Mouse (Mus musculus) urinary bladder, postnatal 25 days (tissue): ENCODE results near the gene Cpne7.
"Not testable (repeated sequence)": the region's sequence is repeated elsewhere in the genome, so short reads cannot be mapped to it uniquely, and the experiment has no call there.

Experiments
- DNase-seq: peaks from one replicate; pipeline ENCODE4 v3.0.0; 2022; ENCODE audit warnings: low spot score

Cpne7 gene

DNA sequence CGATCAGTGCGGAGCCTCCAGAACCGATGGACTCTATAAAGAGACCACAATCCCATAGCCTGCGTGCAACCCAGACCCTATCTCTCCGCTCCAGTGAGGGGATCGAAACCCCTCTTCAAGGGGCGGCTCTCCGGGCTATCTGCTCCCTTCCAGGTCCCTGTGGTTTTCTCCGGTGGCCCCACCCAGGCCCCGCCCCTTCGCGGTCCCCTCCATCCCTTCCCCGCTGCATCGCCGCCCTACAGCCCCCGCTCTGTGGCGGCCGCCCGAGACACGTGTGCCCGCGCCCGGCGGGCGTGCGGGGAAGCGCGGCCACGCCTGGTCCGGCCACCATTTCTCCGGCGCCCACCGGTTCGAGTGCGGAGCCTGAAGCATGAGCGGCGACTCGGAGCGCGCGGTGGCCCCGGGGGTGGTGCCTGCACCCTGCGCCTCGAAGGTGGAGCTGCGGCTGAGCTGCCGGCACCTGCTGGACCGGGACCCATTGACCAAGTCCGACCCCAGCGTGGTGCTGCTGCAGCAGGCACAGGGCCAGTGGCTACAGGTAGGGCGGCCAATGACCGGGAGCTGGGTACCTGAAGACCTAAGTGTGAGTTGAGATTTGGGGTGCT lies at the start of gene Cpne7:
Gene Cpne7, plus strand, starts transcription at position 248 of the 605 bp plus-strand sequence.
- no peak for DNase-seq

DNA sequence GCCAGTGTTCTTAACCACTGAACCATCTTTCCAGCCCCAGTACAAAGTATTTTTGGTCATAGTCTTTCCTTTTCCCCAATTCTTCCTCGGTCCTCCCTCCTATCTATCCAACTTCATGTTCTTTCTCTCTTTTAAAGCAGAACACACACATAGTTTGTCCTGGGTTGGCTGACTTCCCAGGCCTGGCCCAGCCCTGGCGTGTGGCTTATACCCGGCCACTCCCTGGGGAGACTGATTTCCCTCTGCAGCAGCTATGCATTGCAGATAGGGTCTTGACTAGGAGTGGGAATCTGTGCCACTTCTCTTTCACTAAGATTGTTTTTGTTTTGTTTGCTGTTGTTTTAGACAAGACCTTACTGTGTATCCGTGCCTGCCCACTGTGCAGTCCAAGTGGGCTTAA lies 46.0 kb upstream of the Cpne7 start:
- no peak for DNase-seq

DNA sequence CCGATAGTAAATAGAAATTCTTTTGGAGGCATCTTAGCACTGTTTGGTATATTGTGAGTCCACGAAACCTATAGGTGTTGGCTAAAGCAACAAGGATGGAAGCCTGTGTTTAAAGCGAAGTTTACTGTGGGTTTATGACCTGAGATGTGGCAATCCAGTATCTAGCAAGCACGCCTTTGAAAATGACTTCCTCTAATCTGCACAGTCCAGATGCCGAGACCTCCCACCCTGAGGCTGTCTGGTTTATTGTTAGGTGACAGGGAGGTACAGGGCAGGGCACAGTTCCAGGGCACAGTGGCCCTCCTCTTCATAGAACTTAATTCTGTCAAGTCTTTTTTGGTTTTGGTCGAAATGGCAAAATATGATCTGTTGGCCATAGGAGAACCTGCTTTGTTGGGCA lies 40.0 kb upstream of the Cpne7 start:
- DNase-seq: no peak

DNA sequence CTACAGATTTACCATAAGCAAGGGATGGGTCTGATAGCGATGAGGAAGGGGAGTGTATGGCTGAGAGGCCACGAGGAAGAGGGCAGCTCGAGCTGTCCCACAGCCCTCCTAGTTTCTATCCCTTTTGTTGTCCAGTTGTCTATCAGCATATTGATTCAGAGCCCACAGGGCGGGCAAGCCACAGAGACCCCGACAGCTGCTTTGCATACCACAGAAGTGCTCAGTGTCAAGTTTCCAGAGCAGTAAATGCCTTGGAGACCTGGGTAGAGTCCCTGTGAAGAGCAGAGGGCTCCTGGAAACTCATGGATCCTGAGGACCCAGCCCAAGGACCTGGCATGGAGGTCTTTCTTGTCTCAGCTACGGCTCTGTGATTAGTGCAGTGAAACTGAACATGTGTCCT lies 34.2 kb upstream of the Cpne7 start:
- no peak for DNase-seq

DNA sequence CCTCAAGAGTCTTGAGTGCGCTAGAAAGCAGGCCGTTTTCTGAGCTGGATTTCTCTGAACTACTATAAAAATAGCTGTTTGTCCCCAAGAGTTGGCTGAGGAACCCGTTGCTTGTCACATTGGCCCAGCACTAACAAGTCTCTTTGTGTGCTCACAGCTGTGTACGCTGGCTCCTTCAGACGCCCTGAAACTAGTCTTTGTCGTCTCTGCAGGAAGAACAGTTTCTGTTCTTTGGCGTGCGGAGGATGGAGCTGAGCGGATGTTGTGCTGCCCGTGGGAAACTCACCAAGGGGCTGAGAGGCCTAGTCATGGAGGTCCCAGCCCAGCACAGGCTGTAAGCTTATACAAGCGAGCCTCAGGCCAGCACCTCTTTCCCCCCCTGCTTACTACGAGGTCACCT lies 33.6 kb upstream of the Cpne7 start:
- no peak for DNase-seq

DNA sequence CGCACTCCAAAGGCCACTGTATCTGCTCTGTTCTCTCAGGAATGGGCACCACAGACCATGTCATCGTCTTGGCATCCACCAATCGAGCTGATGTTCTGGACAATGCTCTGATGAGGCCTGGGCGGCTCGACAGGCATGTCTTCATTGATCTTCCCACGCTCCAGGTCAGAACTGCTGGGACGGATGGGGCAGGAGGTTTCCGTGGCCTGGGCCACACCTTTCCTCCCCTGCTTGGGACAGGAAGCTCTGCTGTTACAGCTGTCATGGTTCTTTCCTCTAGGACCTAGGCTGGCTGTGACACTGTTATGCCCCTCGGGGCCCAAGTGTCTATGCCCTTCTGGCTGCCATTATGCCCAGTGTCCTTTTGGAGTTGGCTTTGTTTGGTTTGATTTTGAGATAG lies 29.9 kb upstream of the Cpne7 start:
- DNase-seq: no peak

DNA sequence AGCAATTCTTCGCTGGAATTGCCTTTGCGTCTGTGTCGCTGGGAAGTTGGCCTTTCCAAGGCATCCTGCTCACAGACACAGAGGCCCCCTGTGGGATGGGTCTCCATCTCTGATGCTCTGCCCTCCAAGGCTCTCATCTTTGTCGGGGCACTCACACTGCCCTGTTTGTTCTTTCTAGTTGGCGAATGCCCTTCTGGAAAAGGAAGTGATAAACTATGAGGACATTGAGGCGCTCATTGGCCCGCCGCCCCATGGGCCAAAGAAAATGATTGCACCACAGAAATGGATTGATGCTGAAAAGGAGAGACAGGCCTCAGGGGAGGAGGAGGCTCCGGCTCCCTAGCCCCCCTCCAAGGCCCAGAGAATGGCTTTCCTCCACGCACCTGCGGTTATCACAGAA lies 20.0 kb upstream of the Cpne7 start:
- no peak for DNase-seq

DNA sequence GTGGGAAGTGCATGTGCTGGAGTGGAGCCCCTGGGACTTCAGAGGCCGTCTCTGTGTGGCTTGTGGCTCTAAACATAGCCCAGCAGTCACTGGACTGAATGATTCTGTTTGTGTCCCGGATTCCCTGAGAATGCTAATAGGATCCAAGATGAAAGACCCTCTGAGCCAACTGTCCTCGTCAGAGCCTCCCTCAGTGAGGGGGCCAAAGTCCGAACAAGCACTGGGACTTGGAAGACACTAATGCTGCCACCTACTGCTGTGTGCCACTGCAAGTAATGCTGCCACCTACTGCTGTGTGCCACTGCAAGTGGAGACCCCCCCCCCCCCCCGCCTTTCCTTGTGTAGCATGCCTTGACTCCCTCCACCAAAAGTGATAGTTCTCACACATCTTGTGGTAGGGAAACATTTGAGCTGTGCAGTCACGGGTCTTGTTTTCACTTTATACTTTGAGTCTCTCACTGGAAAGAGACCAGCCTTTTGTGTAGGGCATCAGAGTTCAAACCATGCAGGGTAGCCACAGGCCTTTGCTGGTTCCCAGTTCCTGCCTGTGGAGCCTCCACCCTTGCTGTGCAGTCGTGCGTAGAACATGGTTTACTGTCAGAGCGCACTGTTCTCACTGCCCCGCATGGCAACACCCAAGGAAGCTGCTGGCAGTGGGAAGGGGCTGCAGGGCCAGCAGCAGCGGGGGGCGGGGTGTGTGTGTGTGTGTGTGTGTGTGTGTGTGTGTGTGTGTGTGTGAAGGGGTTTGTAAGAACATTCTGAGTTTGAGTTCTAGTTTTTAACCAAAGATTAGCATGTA lies 19.2 kb upstream of the Cpne7 start:
- no peak for DNase-seq

DNA sequence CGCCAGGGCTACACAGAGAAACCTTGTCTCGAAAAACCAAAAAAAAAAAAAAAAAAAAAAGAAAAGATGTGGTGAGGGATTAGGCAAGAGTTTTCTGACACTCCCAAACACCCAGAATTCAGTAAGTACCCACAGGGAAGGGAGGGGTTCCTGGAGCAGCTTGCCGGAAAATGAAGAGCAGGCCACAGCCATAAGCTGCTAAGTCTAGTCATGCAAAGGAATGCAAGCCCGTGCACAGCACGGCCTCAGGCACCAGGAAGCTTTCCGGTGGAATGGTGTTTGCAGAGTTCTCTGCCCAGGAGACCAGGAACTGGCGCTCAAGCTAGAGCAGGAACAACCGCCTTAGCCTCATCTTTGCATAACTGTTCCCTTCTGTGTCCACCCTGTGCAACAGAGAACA lies 16.9 kb upstream of the Cpne7 start:
- DNase-seq: no peak

DNA sequence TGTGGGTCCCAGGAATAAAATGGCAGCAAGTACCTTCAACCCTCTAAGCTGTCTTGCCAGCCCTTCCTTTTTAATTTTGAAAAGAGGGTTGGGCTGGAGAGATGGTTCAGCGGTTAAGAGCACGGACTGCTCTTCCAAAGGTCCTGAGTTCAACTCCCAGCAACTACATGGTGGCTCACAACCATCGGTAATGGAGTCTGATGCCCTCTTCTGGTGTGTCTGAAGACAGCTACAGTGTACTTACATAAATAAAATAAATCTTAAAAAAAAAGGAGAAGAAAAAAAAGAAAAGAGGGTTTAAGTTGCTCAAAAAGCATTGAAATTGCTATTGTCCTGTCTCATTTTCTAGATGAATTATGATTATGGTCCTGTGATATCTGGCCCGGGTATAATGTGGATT lies 15.9 kb upstream of the Cpne7 start:
- no peak for DNase-seq

DNA sequence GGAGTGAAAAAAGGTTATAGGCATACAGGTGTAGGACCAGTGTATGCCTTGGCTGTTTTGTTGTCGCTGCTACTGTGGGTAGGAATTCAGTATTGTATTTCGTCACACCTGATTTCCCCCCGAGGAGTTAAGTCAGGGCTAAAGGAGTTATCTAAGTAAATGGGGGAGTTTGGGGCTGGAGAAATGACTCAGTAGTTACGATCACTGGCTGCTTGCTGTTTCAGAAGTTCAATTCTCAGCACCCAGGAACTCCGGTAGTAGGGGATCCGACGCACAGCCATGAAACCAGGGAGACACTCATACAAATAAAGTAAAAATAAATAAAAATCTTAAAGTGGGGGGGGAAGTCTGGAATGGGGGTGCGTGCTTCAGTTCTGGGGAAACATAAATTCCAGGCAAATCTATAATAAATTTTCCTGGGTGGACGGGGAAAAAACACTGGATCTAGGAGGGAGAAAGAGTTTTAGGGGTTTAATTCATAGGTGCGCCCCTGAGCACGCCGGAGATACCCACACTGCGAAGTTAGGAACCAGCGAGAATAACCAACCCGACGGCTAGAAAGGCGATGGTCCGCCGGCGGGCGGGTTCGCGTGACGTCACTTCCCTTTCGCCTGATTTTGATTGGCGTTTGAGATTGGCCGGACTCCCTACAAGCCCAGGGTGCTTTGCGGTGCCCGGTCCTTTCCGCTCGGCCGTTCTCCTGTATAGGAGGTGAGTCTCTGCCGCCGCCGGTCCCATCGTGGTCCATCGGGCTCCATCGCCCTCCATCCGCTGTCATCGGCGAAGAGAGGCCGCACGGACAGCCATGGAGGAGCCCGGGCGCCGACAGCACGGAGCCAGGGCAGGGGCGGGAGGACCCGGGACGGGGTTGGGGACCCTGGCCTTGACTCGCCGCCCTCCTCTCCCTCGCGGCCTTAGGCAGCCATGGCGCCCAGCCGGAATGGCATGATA lies 15.2 kb upstream of the Cpne7 start, which contains the start of gene Rpl13:
Gene Rpl13, plus strand, starts transcription at position 616 of the 951 bp plus-strand sequence.
- DNase-seq: peak; percentile 94

DNA sequence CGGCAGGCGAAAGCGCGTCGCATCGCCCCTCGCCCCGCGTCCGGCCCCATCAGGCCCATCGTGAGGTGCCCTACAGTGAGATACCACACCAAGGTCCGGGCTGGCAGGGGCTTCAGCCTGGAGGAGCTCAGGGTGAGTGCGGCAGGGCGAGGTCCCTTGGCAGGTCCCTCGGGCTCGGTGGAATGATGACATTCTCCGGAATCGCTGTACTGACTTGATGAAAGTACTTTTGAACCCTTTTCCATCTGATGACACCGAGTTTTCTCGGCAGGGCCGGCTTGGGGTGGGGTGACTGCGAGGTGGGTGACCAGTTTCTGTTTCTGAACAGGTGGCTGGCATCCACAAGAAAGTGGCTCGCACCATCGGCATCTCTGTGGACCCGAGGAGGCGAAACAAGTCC lies 14.3 kb upstream of the Cpne7 start:
- DNase-seq: not testable (repeated sequence)

DNA sequence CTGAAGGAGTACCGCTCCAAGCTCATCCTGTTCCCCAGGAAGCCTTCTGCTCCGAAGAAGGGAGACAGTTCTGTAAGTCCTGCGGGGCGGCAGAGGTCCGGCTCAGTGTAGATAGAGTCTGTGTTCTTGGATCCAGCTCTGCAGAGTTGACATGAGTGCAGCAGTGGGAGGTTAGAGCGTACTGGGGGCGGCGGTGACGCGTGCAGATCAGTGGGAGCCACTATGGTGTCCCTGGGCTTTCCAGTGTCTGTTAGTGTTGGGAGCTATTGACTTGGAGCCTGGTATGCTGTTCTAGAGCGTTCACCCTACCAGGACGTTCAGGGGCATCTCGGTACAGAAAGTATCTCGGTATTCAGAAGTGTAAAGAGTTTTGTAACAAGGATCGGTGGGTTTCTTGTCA lies 13.9 kb upstream of the Cpne7 start:
- DNase-seq: no peak

DNA sequence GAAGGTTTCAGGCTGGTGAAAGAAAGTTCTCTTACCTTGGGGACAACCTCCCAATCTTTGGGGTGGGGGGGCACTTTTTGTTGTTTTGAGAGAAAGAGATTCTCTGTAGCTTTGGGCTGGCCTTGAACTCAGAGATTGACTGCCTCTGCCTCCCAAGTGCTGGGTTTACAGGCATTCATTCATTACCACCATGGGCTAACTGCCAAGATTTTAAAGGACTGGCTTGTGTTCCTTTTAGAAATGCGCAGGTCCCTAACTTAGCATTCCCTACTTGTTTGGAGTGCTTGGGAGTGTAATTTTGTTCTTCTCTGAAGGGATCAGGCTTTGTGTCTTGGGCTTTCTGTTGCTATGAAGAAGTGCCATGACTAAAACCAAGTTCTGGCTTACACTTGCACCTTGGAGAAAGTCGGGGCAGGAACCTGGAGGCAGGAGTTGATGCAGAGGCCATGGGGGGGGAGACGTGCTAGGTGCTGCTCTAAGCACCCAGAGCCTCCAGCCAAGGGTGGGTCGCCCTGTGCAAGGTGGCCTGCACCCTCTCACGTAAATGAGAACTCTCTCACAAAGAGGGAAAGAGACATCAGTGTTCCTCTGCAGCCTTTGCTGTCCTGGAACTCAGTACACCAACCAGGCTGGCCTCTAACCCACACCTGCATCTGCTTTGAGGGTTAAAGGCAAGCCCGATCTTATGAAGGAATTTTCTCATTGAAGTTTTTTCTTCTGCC lies 13.0 kb upstream of the Cpne7 start:
- no peak for DNase-seq

DNA sequence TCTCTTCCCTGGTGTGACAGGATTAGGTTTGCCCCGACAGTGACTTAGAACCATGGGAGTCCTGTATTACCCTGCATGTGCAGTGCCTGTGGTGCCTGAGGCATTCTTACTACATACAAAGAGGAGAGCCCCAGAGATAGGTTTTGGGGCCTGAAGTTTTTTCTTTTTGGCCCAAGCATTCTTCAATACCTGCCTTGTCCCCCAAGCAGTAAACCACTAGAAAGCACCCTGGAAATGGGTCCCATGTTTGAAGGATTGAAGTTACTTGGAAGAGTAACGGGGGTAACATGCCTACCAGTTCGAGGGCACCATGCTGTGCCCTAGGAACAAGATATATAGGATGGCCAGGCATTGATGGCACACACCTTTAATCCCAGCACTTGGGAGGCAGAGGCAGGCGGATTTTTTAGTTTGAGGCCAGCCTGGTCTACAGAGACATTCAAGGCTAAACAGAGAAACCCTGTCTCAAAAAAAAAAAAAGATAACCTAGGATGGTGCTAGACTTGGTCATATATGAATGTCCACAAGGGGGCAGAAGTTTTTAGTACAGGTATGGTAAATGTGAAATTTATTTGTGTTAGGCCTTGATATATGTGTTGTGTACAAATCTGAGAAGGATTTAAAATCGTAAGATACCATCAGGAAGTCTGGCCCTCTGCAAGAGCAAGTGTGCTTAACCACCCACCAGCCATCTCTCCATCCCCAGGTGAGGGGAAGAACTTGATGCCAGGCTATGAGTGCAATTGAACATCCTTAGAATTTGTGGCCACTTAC lies 11.4 kb upstream of the Cpne7 start:
- DNase-seq: no peak

DNA sequence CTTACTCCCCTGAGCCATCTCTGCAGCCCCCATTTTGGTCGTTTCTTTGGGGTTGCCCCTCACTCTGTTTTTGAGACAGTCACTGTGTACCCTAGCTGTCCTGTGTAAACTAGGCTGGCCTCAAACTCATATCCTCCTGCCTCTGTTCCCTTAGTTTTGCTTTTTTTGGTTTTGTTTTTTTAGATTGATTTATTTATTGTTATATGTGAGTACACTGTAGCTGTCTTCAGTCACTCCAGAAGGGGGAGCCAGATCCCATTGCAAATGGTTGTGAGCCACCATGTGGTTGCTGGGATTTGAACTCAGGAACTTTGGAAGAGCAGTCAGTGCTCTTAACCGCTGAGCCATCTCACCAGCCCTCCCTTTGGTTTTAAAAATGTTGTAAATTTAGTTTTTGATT lies 10.6 kb upstream of the Cpne7 start:
- no peak for DNase-seq

DNA sequence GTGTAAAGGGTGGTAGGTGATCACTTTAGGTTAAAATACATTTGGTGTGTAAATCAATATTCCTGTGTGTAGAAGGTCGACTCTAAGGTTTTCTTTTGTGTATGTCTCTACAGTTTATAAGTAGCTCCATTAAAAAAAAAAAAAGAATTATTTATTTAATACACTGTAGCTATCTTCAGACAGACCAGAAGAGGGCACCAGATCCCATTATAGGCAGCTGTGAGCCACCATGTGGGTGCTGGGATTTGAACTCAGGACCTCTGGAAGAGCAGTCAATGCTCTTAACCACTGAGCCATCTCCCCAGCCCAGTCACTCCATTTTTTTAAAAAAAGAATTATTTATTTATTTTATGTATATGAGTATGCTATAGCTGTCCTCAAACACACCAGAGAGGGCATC lies 9.2 kb upstream of the Cpne7 start:
- DNase-seq: no peak

DNA sequence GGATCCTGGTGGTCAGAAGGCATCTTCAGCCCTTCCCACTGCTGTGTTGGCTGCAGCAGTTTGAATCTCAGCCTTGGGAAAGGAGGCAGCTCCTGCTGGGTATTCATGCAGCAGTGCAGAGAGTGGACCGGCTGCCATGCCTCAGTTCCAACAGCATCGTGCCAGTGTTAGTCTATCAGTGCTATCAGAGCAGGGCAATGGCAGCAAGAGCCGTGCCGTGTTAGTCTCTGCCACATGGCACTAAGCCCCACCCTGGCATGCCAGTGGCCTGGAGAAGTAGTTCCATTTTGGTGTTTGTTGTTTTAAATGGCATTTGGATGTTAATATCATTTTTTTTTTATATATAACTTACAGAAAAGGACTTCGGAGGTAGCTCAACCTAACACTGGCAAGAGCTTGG lies 8.2 kb upstream of the Cpne7 start:
- DNase-seq: no peak

DNA sequence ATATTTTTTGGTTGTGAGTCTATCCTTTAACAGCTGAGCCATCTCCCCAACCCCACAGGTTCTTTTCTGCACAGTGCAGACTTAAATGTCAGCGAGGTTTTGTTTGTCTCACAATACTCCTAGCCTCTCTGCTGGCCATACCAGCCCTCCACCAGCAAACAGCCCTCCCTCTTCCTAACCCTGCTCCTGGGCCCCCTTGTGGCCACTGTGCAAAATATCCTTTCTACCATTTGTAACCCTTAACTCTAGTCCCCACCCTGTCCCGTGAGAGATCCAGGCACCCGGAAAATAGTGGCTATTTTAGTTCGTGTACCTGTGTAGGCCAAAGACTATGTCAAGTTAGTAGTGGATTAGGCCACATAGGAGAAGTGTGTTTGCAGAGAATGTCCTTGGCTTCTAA lies 6.5 kb upstream of the Cpne7 start:
- peak; percentile 54 for DNase-seq

DNA sequence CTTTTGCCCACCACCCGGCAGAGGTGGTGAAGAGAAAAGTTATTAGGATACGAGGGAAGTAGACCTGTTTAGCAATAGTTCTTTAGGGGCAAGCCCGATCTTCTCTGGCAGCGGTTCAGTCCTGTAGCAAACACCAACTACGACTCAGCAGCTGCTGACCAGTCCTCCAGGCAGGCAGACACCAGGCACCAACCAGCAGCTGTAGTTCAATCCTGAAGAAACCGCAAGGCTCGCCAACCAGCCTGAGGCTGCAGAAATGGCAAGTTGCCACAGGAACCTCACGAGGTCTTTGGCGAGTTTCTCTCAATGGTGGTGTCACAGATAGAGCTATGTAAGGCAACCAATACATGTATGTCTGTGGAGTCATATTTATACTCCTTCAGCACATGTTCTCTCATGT lies 4.3 kb upstream of the Cpne7 start:
- no peak for DNase-seq

DNA sequence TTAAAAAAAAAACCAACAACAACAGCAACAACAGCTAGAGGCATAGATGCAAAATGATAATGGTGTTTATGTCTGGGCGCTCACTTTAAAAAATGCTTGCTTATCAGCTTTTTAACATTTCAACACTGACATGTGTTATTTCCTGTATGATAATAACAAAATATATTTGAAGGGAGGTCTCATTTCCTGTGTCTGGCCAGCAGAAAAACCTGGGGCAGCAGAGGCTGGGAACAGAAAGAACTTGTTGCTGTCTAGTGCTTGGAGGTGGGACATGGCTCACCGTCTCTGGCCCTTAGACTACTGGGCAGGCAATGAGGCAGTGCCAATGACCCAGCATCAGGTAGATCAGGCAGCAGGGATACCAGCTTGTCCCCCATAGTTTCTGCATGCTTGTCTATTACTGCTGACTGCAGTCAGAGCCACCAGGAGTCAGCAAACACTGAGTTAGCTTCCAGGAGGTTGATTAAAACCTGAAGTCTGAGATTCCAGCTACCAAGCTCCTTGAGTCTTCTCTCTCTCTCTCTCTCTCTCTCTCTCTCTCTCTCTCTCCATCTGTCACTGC lies 3.2 kb upstream of the Cpne7 start:
- DNase-seq: no peak
